Mouse (Mus musculus): ENCODE results near the gene A030005K14Rik.

Gene A030005K14Rik

DNA sequence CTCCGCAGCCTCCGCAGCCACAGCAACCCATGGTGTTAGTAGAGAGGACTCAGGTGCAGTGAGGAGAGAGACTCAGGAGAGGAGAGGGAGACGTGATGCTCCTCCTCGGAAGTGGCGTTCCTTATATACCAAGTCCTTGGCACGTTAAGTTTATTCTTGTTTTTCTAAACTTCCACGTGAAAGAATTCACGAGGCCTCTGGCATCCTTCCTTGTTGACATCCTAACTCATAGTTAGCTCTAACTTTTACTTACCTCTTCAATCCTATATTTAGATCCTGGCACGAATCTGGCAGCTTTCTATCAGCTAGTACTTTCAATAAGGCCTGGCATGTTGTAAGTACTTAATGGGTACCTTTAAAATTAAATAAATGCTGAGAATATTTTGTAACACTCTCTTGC lies at the start of gene A030005K14Rik:
Gene A030005K14Rik, minus strand, starts transcription at position 101 of the 400 bp plus-strand sequence.
- no peak for DNase-seq (ENCODE audit: low spot score in 2 of 2)

DNA sequence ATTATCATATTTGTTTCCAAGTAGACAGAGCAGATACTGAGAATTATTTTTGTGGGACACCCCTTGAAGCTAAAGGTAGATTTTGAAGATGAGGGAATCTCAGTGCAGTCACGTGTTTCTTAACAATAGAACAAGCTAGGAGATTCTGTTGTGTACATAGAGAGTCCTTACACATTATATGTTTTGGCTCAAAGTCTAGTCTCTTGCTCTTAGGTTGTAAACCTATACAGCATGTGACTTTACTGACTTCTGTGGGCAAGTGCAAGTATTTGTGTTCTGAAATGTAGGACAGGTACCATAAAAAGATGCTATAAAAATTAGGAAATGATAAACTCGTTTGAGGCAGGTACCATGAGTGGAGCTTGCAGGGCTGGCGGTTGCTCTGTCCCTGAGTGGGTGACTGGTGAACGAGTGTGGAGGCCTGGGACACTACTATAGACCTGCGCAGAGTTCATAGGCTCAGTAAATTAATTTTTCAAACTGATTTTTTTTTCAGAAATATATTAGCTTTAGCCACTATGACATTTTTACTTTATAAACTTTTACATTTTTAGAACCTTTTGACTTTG lies 48.3 kb upstream of the A030005K14Rik start:
- DNase-seq (ENCODE audit: low spot score in 2 of 2), result no peak

DNA sequence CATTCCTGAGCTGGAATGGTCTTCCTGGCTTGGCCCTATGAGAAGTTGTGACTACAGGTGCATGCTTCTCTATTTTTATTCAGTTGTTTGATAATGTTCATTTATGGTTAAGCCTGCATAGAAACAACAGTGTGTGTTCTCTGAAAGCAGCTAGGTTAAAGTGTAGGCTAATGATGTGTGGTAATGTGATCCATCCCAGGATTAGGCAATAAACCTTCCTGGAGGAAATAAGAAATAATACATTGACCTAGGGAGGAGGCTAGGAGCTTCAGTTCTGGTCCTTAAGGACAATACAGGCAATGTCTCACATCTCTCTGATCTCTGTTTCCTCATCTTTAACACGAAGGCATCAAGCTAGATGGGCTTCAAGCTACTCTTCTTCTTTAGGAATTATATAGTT lies 46.3 kb upstream of the A030005K14Rik start:
- DNase-seq (ENCODE audit: low spot score in 2 of 2), result no peak

DNA sequence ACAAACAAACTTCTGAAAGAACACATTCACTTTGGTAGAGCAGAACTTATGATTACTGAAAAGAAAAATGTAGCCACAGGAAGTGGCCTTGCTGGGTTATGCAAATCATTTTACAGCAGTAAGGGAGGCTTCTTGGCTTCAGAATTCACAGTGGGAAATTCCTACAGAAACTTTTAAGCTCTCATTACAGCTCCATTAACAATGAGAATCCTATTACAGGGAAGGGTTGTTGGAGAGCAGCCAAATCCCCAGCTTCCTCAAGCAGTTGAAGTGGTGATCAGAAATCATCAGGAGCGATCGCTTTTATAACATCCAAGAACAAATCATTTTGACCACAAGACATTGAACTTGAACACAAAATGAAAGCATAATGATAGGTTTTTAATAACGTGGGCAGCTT lies 42.7 kb upstream of the A030005K14Rik start:
- DNase-seq (ENCODE audit: low spot score in 2 of 2), result no peak

DNA sequence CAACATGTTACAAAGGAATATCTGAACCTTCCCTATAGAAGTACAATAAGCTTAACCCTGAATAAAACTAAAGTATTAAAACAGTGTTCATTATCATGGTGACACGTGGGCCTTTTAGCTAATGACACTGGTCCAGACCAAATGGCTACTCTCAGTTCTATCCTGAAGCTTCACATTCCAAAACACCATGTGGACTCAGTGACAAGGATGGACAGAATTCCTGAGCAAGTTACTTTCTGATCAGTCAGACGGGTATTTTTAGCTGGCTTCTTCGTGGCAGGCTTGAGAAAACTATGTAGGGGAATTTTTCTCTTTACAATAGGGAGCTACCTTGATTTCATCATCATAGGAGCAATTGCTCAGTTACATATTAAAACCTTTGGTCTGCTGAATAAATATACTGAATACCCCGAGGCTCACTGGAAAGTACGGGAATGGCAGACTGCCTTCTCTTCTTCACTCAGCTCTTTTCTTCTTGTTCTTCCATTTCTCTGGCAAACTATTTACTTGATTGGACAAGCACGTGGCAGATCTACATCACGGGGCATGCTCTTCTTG lies 40.5 kb upstream of the A030005K14Rik start:
- DNase-seq (ENCODE audit: low spot score in 2 of 2), result no peak

DNA sequence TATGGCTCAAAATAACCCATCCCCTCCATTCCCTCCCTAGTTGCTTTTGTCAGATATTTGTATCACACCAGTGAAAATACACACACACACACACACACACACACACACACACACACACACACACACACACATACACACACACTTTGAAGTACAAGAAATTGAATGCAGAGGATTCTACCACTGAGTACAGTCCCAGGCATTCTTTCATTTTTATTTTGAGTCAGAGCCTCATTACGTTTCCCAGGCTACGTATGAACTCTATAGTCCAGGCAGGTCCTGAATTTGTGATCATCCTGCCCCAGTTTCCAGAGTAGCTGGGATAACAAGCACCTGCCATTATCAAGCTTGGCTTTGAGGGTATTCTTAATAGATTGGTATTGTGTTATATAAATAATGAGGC lies 40.0 kb upstream of the A030005K14Rik start:
- no peak for DNase-seq (ENCODE audit: low spot score in 2 of 2)

DNA sequence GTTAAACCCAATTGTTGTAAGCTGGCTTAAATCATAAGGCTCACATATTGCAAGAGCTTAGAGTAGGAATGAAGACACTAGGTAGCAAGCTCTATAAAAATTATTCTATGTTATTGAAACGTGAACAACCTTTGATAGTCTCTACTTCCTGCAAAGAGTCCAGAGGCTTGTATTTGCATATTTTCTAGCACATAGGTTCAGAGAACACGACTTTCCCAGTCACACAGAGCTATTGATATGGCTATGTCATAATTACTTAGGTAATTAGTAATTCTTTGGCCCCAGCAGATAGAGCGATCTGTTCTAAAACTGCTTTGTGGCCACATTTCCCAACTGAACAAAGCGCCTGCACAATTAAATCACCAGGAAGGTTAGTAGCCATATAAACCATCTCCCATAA lies 37.8 kb upstream of the A030005K14Rik start:
- DNase-seq (ENCODE audit: low spot score in 2 of 2), result no peak

DNA sequence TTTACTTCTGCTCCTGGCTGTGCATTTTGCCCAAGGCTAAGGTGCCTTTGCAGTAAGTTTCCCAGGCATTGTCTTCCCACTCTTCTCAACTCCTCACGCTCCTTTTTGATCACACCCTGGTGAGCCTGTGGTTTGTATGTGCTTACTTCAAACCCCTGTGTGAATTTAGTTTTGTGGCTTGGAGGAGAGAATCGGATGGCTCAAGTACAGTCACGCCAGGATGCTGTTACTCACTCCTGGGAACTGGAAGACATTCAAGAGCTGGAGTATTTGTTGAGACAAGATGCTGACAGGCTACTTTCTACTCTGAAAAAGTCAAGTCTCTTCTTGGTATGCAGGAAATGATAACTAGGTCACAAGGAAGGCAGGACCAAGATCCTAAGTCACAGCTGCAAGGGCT lies 32.1 kb upstream of the A030005K14Rik start:
- DNase-seq (ENCODE audit: low spot score in 2 of 2), result no peak

DNA sequence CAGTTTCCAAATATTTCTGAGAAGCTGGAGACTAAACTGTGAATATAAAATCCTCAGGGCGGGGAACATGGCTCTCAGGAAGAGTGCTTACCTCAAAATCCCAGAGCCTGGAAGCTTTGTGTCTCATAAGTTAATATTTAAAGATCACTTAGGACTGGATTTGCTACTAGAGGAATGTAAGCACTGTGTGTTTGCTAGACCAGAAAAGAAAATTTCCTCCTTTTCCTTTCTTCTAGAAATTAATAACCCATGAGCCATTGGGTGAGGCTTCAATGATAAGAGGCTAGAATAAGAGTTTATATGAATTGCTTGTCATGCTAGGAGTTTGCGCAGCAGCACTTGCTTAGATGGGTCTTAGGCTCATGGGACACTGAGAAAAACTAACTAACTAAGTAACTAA lies 25.6 kb upstream of the A030005K14Rik start:
- no peak for DNase-seq (ENCODE audit: low spot score in 2 of 2)

DNA sequence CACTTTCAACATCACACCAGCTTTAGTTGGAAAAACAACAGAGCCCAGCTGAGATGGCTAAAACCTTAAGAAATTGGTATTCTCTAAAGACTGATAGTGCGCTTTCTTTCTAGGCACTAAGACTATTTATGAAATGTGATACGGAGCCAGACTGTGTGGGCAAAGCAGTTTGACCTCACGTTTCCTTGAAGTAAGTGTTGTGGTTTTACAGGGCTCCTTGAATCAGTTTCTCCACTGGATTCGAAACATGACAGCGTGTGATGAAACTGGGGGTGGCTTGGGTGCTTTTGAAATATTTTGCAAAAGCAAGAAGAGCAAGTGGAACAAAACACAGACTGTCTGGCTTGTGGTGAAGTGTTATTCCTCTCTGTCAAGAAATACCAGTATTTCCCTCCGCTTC lies 17.8 kb upstream of the A030005K14Rik start:
- DNase-seq (ENCODE audit: low spot score in 2 of 2), result no peak

DNA sequence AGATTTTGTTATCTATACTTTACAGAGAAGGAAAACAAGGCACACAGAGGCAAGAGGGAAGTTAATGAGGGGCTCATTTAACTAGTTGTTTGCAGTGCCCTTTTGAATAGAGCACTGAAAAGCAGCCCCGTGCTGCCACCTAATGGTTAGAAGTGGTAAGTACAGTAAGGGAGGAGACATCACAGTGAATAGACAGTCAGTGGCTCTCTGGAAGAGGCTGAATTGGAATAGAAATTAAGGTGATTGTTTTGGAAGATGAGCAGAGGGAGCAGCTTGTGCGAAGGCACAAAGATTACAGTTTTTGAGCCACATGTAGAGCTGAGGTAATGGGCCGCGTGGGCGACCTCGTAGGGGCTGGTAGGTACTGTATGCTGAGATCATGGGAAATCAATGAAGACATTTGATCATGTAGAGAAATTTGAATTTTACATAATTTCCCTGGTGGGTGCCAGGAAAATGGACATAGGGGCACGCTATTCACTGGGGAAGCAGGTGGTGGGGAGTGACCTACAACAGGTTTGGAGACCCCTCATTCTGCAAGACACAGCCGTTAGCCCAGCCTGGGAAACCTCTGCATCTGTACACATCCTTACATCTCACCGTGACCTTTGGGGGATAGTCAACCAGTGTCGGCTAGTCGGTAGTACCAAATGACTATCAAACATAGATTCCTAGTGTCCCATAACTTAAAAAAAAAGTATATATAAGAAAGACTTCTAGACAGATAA lies 17.2 kb upstream of the A030005K14Rik start:
- peak in 1 of 2 experiments; percentile 34 for DNase-seq (ENCODE audit: low spot score in 2 of 2)

DNA sequence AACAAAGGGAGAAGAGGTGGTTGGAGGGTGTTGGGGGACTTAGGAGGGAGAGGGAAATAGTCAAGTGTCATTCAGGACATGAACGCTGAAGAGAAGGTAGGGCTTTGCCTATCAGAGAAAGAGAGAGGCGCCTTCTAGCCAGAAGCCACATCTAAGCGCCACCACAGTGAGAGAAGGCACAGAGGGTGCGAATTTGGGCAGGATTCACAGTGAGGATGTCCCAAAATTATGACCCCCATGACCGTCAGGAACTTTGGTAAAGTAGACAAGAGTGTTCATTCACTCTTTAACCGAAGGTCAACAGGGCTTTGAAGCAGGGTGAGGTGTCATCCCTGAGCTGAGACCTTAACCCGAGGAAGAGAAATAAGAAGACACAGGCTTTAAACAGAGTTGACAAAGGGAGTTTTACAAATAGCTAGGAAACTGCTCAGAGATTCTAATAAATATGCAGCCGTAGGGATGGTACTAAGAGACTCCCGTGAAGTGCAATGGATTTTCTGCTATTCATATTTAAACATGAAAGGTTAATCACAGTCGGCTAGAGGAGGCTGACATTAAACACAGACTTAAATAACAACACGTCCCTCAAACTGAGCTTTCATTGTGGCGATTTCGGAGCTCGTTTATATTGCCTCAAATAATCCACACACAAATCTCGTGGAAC lies 16.5 kb upstream of the A030005K14Rik start:
- DNase-seq (ENCODE audit: low spot score in 2 of 2), result no peak

DNA sequence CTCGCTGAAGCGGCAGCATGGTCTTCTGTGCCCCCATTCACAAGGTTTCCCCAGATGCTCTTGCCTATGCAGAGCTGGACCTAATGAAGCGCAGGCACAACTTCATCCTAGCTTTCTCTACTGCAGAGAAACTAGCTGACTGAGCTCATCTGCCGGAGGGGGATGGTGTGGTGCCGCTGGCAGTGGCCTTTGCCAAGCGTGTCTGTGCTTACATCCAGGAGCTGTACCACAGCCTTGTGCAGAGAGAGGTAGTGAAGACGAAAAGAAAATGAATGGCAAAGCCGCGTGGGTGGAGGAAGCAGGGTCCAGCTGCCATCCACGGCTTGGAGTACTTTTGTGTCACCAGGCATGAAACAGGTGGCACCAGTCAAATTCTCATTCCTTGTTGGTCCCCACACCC lies 8.0 kb upstream of the A030005K14Rik start:
- DNase-seq (ENCODE audit: low spot score in 2 of 2), result no peak

DNA sequence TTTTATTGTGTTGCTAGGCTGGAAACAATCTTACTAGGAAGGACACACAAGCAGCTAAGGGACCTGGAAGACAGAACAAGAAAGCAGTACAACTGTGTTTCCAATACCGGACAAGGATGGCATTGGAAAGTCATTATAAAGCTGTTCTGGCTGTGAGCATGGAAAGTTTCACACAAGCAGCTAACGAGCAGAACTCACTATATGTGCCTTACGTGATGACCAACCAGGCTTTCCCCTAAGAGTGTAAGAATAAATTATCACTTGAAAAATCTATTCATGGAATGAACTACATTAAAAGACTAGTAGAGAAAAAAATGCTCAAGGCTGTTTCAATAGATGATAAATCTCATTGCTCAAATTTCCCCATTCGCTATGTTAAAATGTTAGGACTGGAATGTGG lies 7.4 kb upstream of the A030005K14Rik start:
- DNase-seq (ENCODE audit: low spot score in 2 of 2), result no peak

DNA sequence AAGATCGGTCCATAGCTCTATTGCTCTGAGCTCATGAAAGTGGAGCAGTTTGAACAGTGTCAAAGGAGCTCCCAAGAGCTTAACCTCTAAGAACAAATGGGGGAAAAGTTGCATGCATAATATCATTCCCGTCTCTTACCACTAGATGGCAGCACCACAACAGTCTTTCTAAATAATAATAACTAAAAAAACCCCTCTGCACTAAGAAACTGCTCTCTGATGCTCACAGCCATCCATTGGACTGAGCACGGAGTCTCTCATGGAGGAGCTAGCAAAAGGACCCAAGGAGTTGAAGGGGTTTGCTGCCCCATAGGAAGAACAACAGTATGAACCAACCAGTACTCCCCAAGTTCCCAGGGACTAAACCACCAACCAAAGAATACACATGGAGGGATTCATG lies 5.7 kb upstream of the A030005K14Rik start:
- DNase-seq (ENCODE audit: low spot score in 2 of 2), result no peak

DNA sequence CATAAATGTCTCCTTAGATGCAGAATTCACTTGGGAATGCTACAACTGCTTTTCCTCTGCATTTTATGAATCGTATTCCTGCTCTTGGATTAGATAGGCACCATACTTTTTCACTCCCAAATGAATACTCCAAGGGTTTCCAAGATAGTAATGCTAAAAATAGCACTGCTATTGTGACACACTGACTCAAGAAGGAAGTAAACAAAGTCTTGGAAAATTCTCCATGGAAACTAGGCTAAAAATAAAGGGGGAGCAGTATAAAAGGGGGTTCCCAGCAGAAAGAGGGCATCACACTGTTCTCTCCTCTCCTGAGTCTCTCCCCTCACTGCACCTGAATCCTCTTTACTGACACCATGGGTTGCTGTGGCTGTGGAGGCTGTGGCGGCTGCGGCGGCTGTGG lies 1.5 kb upstream of the A030005K14Rik start, which contains the start of gene Krtap28-13:
Gene Krtap28-13, plus strand, starts transcription at position 288 of the 400 bp plus-strand sequence.
- no peak for DNase-seq (ENCODE audit: low spot score in 2 of 2)

DNA sequence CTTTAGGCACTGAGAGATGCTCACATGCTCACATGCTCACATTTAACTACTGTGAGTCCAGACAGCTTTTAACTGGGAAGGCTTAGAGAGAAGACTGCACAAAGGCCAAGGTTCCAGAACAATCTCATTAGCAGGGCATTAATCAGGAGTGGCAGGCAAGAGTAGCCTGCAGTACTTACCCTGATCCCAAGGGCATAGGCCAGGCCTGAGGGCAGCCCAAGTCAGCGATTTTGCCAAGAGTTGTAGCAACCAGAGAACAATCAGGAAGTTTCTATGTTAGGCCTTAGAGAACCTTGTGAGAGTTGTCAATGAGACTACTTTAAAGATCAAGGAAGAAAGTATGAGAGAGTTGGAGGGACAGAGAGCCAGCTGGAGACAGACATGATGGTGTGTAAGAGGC lies 697 bp downstream of the A030005K14Rik start:
- no peak for DNase-seq (ENCODE audit: low spot score in 2 of 2)

DNA sequence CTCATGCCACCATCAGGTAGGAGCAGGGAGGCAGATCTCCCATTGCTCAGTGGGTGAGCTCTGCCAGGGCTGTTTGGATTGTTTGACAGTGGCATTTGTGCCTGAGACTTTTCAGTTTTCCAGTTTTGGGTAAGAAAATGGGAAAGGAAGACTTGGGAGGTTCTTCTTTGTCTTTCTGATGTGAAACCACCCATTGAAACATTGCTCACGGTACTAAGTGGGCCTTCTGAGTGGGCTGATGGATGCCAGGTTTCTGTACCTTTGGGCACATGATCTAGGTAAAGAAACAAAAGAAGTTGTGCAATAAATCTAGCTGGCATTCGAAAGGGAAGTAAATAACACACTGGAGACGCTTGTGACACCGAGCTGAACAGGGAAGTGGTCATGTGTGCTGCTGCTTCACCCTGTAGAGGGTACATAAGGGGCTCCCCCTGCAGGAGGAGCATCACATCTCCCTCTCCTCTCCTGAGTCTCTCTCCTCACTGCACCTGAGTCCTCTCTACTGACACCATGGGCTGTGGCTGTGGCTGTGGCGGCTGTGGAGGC lies 14.2 kb downstream of the A030005K14Rik start, which contains the start of gene Gm47969:
Gene Gm47969, plus strand, starts transcription at position 51 of the 546 bp plus-strand sequence.
- no peak for DNase-seq (ENCODE audit: low spot score in 2 of 2)

DNA sequence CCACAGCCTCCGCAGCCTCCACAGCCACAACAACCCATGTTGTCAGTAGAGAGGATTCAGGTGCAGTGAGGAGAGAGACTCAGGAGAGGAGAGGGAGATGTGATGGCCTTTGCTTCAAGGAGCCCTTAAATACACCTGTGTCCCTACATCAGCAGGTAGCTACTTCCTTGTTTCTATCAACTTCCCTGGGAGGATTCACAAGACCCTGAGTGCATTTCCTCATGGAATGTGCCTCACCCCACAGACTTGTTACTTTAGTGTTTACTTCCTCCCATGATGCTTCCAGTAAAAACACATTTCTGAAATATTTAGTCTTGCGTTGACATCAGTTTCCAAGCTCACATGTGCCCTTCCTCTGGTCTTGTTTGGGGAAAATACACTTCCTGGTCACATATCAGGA lies 16.8 kb downstream of the A030005K14Rik start, which contains the start of gene Krtap28-10:
Gene Krtap28-10, minus strand, starts transcription at position 101 of the 400 bp plus-strand sequence.
- no peak for DNase-seq (ENCODE audit: low spot score in 2 of 2)

DNA sequence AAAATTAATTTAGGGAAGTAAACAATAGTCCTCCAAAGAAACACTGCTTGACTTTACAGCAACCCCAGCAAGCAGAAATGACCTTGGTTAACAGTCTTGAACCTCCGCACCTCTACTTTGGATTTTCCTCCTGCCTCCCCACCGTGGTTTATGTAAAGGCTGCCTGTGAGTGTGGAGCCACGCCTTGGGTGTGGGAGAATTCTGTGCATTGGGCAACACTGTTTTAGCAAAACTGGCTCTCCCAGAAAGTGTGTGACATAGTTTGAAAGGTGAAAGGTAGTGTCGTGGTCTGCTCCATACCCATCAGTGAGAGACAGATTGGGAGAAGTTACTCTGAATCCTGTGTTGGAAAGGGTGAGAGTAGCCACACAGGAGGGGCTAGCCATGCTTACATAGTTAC lies 20.1 kb downstream of the A030005K14Rik start:
- no peak for DNase-seq (ENCODE audit: low spot score in 2 of 2)

DNA sequence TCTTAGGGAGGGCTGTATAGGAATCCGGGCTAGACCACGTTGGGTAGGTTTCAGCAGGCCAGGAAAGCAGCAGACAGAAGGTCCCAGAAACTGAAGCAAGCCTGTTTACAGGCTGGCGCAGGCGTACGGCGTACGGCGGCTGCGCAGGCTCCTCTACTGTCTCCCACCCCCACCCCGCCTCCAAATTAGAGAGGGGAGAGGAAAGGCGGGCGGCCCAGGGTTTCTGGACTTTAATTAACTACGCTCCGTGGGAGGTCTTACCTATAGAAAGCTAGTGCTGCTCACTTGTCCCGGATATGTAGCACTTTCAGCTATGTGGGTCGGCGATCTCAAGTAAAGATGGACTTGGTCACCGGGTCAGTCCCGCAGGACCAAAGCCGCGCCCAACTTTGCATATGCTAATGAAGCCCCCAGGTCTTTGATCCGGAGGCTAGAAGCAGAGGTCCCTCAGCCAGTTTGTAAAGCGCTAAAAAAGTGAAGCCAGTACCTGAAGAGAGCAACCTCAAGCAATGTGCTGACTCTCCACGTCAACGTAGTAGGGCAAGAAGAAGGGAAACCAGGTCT lies 21.0 kb downstream of the A030005K14Rik start, which contains the start of gene Slc19a3:
Gene Slc19a3, minus strand, starts transcription at position 340 of the 564 bp plus-strand sequence.
- DNase-seq (ENCODE audit: low spot score in 2 of 2), result peak in 1 of 2 experiments; percentile 20
